Mouse (Mus musculus) myocyte (in vitro differentiated cells): ENCODE data around the gene Itpr1.

Source experiments
- CEBPB ChIP-seq: IDR thresholded peaks from 2 replicates; pipeline ENCODE4 v1.6.1; 2011; ENCODE audit warnings: mild to moderate bottlenecking, moderate library complexity; ENCODE audit not compliant: poor library complexity, insufficient read depth, severe bottlenecking
- E2F4 ChIP-seq: IDR thresholded peaks from one replicate; pipeline ENCODE4 v1.6.1; 2011; ENCODE audit warnings: mild to moderate bottlenecking, control low read depth, moderate library complexity; ENCODE audit not compliant: insufficient read depth
- MAX ChIP-seq: IDR thresholded peaks from one replicate; pipeline ENCODE4 v1.6.1; 2011; ENCODE audit warnings: low read depth, mild to moderate bottlenecking, control low read depth
- MYOG ChIP-seq, 3 experiments: IDR thresholded peaks; one replicate each; pipeline ENCODE4 v1.6.1; 2011; ENCODE audit warnings: control low read depth in 2 of 3, low read depth in 2 of 3, mild to moderate bottlenecking in 2 of 3; ENCODE audit not compliant: insufficient read length in 2 of 3, control insufficient read depth in 1 of 3, insufficient read depth in 1 of 3
- POLR2A ChIP-seq: IDR thresholded peaks from one replicate; pipeline ENCODE4 v1.6.1; 2011; ENCODE audit warnings: low read depth, mild to moderate bottlenecking, control low read depth, moderate library complexity; ENCODE audit not compliant: insufficient read length
- SRF ChIP-seq: IDR thresholded peaks from one replicate; pipeline ENCODE4 v1.6.1; 2011; ENCODE audit warnings: low read depth; ENCODE audit not compliant: control insufficient read depth, insufficient read length
- USF1 ChIP-seq: IDR thresholded peaks from one replicate; pipeline ENCODE4 v1.6.1; 2011; ENCODE audit warnings: low read depth, mild to moderate bottlenecking, control low read depth, moderate library complexity

GRCm38 (mm10) chr6:108284688-108285087 is 71.8 kb downstream of the Itpr1 start:
- TF ChIP-seq E2F4: no peak
- no peak for TF ChIP-seq USF1
- TF ChIP-seq POLR2A: no peak
- TF ChIP-seq MYOG (IDR thresholded peaks at IDR 0.05; ENCODE audit: control insufficient read depth in 1 of 3, insufficient read depth in 1 of 3, insufficient read length in 2 of 3, low read depth in 2 of 3): no peak
- no peak for TF ChIP-seq MAX
- TF ChIP-seq CEBPB: no peak
- TF ChIP-seq SRF: no peak
